Mouse (Mus musculus) hindbrain, embryonic 13.5 days (tissue): ENCODE data around the gene Ralgps1. TPM values are rescaled to one million over a fixed set of nuclear protein-coding genes. Genes with fewer than 3 reads are reported as not detected.
A peak's percentile ranks its signal among the peaks of the same experiment; 100 is the strongest.

Experiments used
- ATAC-seq: fragments of 200-750 bp; cut with Nextera tagmentation; 2 replicates; pipeline ENCODE4 v1.8.0; 2017; ENCODE audit warnings: moderate TSS enrichment; ENCODE audit not compliant: low FRiP score
- H3K27ac ChIP-seq: fragments of 300-500 bp; sonication (generic); 2 replicates; pipeline ENCODE4 v1.5.1; 2015; ENCODE audit warnings: inconsistent platforms, mild to moderate bottlenecking, moderate library complexity
- H3K27me3 ChIP-seq: fragments of 300-500 bp; sonication (generic); 2 replicates; pipeline ENCODE4 v1.6.1; 2015; ENCODE audit warnings: mild to moderate bottlenecking, inconsistent platforms
- H3K36me3 ChIP-seq: fragments of 300-500 bp; sonication (generic); 2 replicates; pipeline ENCODE4 v1.6.1; 2015; ENCODE audit warnings: mild to moderate bottlenecking, inconsistent platforms
- H3K4me1 ChIP-seq: fragments of 300-500 bp; sonication (generic); replicated peaks from 2 replicates; pipeline ENCODE4 v1.6.1; 2015; ENCODE audit warnings: inconsistent platforms
- H3K4me2 ChIP-seq: fragments of 300-500 bp; sonication (generic); 2 replicates; pipeline ENCODE4 v1.6.1; 2015; ENCODE audit warnings: inconsistent platforms, mild to moderate bottlenecking, moderate library complexity
- H3K4me3 ChIP-seq: fragments of 300-500 bp; sonication (generic); 2 replicates; pipeline ENCODE4 v1.5.1; 2015; ENCODE audit warnings: mild to moderate bottlenecking, inconsistent platforms
- H3K9ac ChIP-seq: fragments of 300-500 bp; sonication (generic); 2 replicates; pipeline ENCODE4 v1.6.1; 2015; ENCODE audit warnings: mild to moderate bottlenecking, inconsistent platforms
- H3K9me3 ChIP-seq: fragments of 300-500 bp; sonication (generic); 2 replicates; pipeline ENCODE4 v1.6.1; 2016; ENCODE audit warnings: inconsistent platforms
- WGBS: fragments of 180-500 bp; shearing (Covaris S2); methylation state at CpG from one replicate; pipeline ENCODE4 v1.1.7; 2015; 5-methylcytosine and 5-hydroxymethylcytosine counted together
- polyA plus RNA-seq: library from polyadenylated mRNA; unstranded; fragments of >200 nt; fragmentation: Nextera tagmentation; extraction: Ambion mirVana; gene quantifications from 2 replicates; pipeline ENCODE4 v1.2.1, GENCODE M21; 2015

The Ralgps1 gene
- polyA plus RNA-seq, 1 experiment from 2014 or later: 37.3 TPM

- ATAC-seq: no peak
- Histone ChIP-seq H3K4me3 (no peak overlapping the region), H3K27ac (no peak overlapping the region), H3K27me3 (no peaks in the 10 kb centered on the region), H3K36me3 (peaks cover 5% of the 10 kb centered on the region; the same call in 1 of the 2 replicates), H3K9ac (no peak overlapping the region), H3K9me3 (no peaks in the 10 kb centered on the region), H3K4me2 (no peak overlapping the region), H3K4me1 (peaks cover 23% of the 10 kb centered on the region)
- 81% methylated on average over 6 of the region's 6 CpGs for WGBS
Observed at GRCm38 (mm10) chr2:33188925-33189670, 182.2 kb downstream of the Ralgps1 start.

- Histone ChIP-seq H3K9ac (no peak overlapping the region), H3K4me1 (peaks cover 23% of the 10 kb centered on the region), H3K27ac (no peak overlapping the region), H3K27me3 (no peaks in the 10 kb centered on the region), H3K9me3 (no peaks in the 10 kb centered on the region), H3K4me3 (no peak overlapping the region), H3K4me2 (no peak overlapping the region), H3K36me3 (peaks cover 5% of the 10 kb centered on the region; the same call in 1 of the 2 replicates)
- 92% methylated on average over 2 of the region's 2 CpGs for WGBS
- ATAC-seq: no peak
Observed at GRCm38 (mm10) chr2:33187874-33188273, 183.4 kb downstream of the Ralgps1 start.

- H3K27me3 ChIP-seq: no peaks in the 10 kb centered on the region
- H3K36me3 ChIP-seq: no peaks in the 10 kb centered on the region
- peaks cover 23% of the 10 kb centered on the region for H3K4me1 ChIP-seq
- no peak for ATAC-seq
- no peak overlapping the region for H3K4me2 ChIP-seq
- H3K9me3 ChIP-seq: no peaks in the 10 kb centered on the region
- H3K4me3 ChIP-seq: no peak overlapping the region
- no peak overlapping the region for H3K9ac ChIP-seq
- WGBS: 86% methylated on average over 7 of the region's 7 CpGs
- H3K27ac ChIP-seq: no peak overlapping the region
Observed at GRCm38 (mm10) chr2:33186505-33186904, 184.8 kb downstream of the Ralgps1 start.

- no peak for ATAC-seq
- no peaks in the 10 kb centered on the region for H3K9me3 ChIP-seq
- no peaks in the 10 kb centered on the region for H3K27me3 ChIP-seq
- H3K4me3 ChIP-seq: no peak overlapping the region
- H3K27ac ChIP-seq: no peak overlapping the region
- H3K36me3 ChIP-seq: no peaks in the 10 kb centered on the region
- no peak overlapping the region for H3K9ac ChIP-seq
- 73% methylated on average over 7 of the region's 7 CpGs for WGBS
- H3K4me2 ChIP-seq: no peak overlapping the region
- peaks cover 22% of the 10 kb centered on the region for H3K4me1 ChIP-seq
Observed at GRCm38 (mm10) chr2:33185258-33185657, 186.0 kb downstream of the Ralgps1 start.

GRCm38 (mm10) chr2:33184641-33185040, 186.6 kb downstream of the Ralgps1 start:
- no peaks in the 10 kb centered on the region for H3K9me3 ChIP-seq
- 90% methylated on average over 10 of the region's 10 CpGs for WGBS
- no peak overlapping the region for H3K4me3 ChIP-seq
- no peak overlapping the region for H3K9ac ChIP-seq
- H3K4me1 ChIP-seq: peaks cover 26% of the 10 kb centered on the region
- no peaks in the 10 kb centered on the region for H3K36me3 ChIP-seq
- no peak overlapping the region for H3K27ac ChIP-seq
- H3K4me2 ChIP-seq: no peak overlapping the region
- no peaks in the 10 kb centered on the region for H3K27me3 ChIP-seq
- no peak for ATAC-seq

GRCm38 (mm10) chr2:33183321-33183720, 188.0 kb downstream of the Ralgps1 start:
- H3K4me1 ChIP-seq: peaks cover 33% of the 10 kb centered on the region

GRCm38 (mm10) chr2:33179930-33180630, 191.2 kb downstream of the Ralgps1 start:
- Histone ChIP-seq H3K9me3 (no peaks in the 10 kb centered on the region), H3K4me1 (peaks cover 42% of the 10 kb centered on the region), H3K27me3 (no peaks in the 10 kb centered on the region), H3K27ac (peak overlapping the region; percentile 72), H3K36me3 (no peaks in the 10 kb centered on the region), H3K4me2 (no peak overlapping the region), H3K9ac (no peak overlapping the region), H3K4me3 (no peak overlapping the region)
- WGBS: 45% methylated on average over 16 of the region's 16 CpGs
- ATAC-seq: peak; percentile 17; the same call in 1 of the 2 replicates

More at GRCm38 (mm10) chr2:33183321-33183720, 188.0 kb downstream of the Ralgps1 start:
- Histone ChIP-seq H3K27me3 (no peaks in the 10 kb centered on the region), H3K4me2 (no peak overlapping the region), H3K27ac (no peak overlapping the region), H3K9ac (no peak overlapping the region), H3K4me3 (no peak overlapping the region), H3K9me3 (no peaks in the 10 kb centered on the region), H3K36me3 (no peaks in the 10 kb centered on the region)
- ATAC-seq: no peak
- WGBS: 94% methylated on average over 7 of the region's 7 CpGs

GRCm38 (mm10) chr2:33179171-33179929, 191.9 kb downstream of the Ralgps1 start:
- WGBS: 50% methylated on average over 14 of the region's 14 CpGs
- Histone ChIP-seq H3K9ac (peak overlapping the region; percentile 21; the same call in 1 of the 2 replicates), H3K27ac (peak overlapping the region; percentile 72), H3K4me2 (no peak overlapping the region), H3K4me1 (peaks cover 42% of the 10 kb centered on the region), H3K27me3 (no peaks in the 10 kb centered on the region), H3K4me3 (no peak overlapping the region), H3K9me3 (no peaks in the 10 kb centered on the region), H3K36me3 (no peaks in the 10 kb centered on the region)
- peak; percentile 33; the same call in 1 of the 2 replicates for ATAC-seq

GRCm38 (mm10) chr2:33178243-33178932, 192.9 kb downstream of the Ralgps1 start:
- Histone ChIP-seq H3K4me3 (no peak overlapping the region), H3K27me3 (no peaks in the 10 kb centered on the region), H3K4me2 (no peak overlapping the region), H3K27ac (peak overlapping the region; percentile 72), H3K4me1 (peaks cover 43% of the 10 kb centered on the region), H3K9me3 (no peaks in the 10 kb centered on the region), H3K36me3 (peaks cover 9% of the 10 kb centered on the region), H3K9ac (peak overlapping the region; percentile 21; the same call in 1 of the 2 replicates)
- 57% methylated on average over 11 of the region's 11 CpGs for WGBS
- ATAC-seq: peak; percentile 73

- Histone ChIP-seq H3K9ac (no peak overlapping the region), H3K36me3 (peaks cover 16% of the 10 kb centered on the region), H3K4me3 (no peak overlapping the region), H3K9me3 (no peaks in the 10 kb centered on the region), H3K4me2 (no peak overlapping the region), H3K27me3 (no peaks in the 10 kb centered on the region), H3K4me1 (peaks cover 47% of the 10 kb centered on the region), H3K27ac (no peak overlapping the region)
- WGBS: 84% methylated on average over 12 of the region's 12 CpGs
- ATAC-seq: no peak
Observed at GRCm38 (mm10) chr2:33177443-33178242, 193.6 kb downstream of the Ralgps1 start.

- ATAC-seq: no peak
- 62% methylated on average over 2 of the region's 2 CpGs for WGBS
- Histone ChIP-seq H3K4me1 (peaks cover 48% of the 10 kb centered on the region), H3K27ac (no peak overlapping the region), H3K9ac (no peak overlapping the region), H3K9me3 (no peaks in the 10 kb centered on the region), H3K27me3 (no peaks in the 10 kb centered on the region), H3K4me2 (no peak overlapping the region), H3K36me3 (peaks cover 24% of the 10 kb centered on the region), H3K4me3 (no peak overlapping the region)
Observed at GRCm38 (mm10) chr2:33176921-33177320, 194.4 kb downstream of the Ralgps1 start.
